Mouse (Mus musculus) left cerebral cortex, postnatal 4 days (tissue): ENCODE results near the gene Gm10722. TPM values are rescaled to one million over a fixed set of nuclear protein-coding genes. Genes with fewer than 3 reads are reported as not detected.
"Not testable (repeated sequence)": the region's sequence is repeated elsewhere in the genome, so short reads cannot be mapped to it uniquely, and the experiment has no call there.

ENCODE experiments used
- DNase-seq: peaks from one replicate; pipeline ENCODE4 v3.0.0-alpha.2; 2022
- intact Hi-C: fragments of 180-260 bp; cut with DNase I; formaldehyde crosslinking; loops from one replicate; pipeline ENCODE4 v1.15.1; 2025
- microRNA-seq: library from miRNA; unstranded; fragments of <30 nt; microRNA quantifications from one replicate; pipeline ENCODE4 v1.2.0, GENCODE M21; 2022
- total RNA-seq, 2 experiments: library from RNA; stranded (reverse); gene quantifications; 2 replicates each; pipeline ENCODE4 v1.2.3; 2021

Gm10722 gene
- total RNA-seq, 2 experiments from 2014 or later: not detected

GRCm38 (mm10) chr9:3024912-3025467 is 24.3 kb downstream of the Gm10722 start, which contains the start of gene Gm10717:
TSS of gene Gm10717 (plus strand) at chr9:3025417.
- DNase-seq, intact Hi-C loops: not testable (repeated sequence)

DNA sequence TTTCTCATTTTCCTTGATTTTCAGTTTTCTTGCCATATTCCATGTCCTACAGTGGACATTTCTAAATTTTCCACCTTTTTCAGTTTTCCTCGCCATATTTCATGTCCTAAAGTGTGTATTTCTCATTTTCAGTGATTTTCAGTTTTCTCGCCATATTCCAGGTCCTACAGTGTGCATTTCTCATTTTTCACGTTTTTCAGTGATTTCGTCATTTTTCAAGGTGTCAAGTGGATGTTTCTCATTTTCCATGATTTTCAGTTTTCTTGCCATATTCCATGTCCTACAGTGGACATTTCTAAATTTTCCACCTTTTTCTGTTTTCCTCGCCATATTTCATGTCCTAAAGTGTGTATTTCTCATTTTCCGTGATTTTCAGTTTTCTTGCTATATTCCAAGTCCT is 24.9 kb downstream of the Gm10722 start:
- DNase-seq, intact Hi-C loops: not testable (repeated sequence)

DNA sequence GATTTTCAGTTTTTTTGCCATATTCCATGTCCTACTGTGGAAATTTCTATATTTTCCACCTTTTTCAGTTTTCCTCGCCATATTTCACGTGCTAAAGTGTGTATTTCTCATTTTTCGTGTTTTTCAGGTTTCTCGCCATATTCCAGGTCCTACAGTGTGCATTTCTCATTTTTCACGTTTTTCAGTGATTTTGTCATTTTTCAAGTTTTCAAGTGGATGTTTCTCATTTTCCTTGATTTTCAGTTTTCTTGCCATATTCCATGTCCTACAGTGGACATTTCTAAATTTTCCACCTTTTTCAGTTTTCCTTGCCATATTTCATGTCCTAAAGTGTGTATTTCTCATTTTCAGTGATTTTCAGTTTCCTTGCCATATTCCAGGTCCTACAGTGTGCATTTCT is 25.4 kb downstream of the Gm10722 start:
- intact Hi-C loops, DNase-seq: not testable (repeated sequence)

DNA sequence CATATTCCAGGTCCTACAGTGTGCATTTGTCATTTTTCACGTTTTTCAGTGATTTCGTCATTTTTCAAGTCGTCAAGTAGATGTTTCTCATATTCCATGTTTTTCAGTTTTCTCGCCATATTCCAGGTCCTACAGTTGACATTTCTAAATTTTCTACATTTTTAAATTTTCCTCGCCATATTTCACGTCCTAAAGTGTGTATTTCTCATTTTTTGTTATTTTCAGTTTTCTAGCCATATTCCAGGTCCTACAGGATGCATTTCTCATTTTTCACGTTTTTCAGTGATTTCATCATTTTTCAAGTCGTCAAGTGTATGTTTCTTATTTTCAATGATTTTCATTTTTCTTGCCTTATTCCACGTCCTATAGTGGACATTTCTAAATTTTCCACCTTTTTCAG is 26.0 kb downstream of the Gm10722 start:
- intact Hi-C loops, DNase-seq: not testable (repeated sequence)

DNA sequence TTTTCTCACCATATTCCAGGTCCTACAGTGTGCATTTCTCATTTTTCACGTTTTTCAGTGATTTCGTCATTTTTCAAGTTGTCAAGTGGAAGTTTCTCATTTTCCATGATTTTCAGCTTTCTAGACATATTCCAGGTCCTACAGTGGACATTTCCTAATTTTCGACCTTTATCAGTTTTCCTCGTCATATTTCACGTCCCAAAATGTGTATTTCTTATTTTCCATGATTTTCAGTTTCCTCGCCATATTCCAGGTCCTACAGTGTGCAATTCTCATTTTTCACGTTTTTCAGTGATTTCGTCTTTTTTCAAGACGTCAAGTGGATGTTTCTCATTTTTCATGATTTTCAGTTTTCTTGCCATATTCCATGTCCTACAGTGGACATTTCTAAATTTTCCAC is 26.5 kb downstream of the Gm10722 start:
- DNase-seq, intact Hi-C loops: not testable (repeated sequence)

DNA sequence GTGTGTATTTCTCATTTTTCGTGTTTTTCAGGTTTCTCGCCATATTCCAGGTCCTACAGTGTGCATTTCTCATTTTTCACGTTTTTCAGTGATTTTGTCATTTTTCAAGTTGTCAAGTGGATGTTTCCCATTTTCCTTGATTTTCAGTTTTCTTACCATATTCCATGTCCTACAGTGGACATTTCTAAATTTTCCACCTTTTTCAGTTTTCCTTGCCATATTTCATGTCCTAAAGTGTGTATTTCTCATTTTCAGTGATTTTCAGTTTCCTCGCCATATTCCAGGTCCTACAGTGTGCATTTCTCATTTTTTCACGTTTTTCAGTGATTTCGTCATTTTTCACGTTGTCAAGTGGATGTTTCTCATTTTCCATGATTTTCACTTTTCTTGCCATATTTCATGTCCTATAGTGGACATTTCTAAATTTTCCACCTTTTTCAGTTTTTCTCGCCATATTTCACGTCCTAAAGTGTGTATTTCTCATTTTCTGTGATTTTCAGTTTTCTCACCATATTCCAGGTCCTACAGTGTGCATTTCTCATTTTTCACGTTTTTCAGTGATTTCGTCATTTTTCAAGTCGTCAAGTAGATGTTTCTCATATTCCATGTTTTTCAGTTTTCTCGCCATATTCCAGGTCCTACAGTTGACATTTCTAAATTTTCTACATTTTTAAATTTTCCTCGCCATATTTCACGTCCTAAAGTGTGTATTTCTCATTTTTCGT is 28.7 kb downstream of the Gm10722 start:
- intact Hi-C loops, DNase-seq: not testable (repeated sequence)

DNA sequence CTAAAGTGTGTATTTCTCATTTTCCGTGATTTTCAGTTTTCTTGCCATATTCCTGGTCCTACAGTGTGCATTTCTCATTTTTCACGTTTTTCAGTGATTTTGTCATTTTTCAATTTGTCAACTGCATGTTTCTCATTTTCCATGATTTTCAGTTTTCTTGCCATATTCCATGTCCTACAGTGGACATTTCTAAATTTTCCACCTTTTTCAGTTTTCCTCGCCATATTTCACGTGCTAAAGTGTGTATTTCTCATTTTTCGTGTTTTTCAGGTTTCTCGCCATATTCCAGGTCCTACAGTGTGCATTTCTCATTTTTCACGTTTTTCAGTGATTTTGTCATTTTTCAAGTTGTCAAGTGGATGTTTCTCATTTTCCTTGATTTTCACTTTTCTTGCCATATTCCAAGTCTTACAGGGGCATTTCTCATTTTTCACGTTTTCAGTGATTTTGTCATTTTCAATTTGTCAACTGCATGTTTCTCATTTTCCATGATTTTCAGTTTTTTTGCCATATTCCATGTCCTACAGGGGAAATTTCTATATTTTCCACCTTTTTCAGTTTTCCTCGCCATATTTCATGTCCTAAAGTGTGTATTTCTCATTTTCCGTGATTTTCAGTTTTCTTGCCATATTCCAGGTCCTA is 30.1 kb downstream of the Gm10722 start:
- DNase-seq, intact Hi-C loops: not testable (repeated sequence)

- DNase-seq, intact Hi-C loops: not testable (repeated sequence)
Measured at GRCm38 (mm10) chr9:3034299-3034698, 33.6 kb downstream of the Gm10722 start, which contains the start of gene Gm17535. TSS of gene Gm17535 (plus strand) at chr9:3034599.

DNA sequence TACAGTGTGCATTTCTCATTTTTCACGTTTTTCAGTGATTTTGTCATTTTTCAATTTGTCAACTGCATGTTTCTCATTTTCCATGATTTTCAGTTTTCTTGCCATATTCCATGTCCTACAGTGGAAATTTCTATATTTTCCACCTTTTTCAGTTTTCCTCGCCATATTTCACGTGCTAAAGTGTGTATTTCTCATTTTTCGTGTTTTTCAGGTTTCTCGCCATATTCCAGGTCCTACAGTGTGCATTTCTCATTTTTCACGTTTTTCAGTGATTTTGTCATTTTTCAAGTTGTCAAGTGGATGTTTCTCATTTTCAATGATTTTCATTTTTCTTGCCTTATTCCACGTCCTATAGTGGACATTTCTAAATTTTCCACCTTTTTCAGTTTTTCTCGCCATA is 35.9 kb downstream of the Gm10722 start, which contains the start of gene Gm10715:
Gene Gm10715 (plus strand): TSS at position 301 of the 400 bp plus-strand sequence.
- intact Hi-C loops, DNase-seq: not testable (repeated sequence)

DNA sequence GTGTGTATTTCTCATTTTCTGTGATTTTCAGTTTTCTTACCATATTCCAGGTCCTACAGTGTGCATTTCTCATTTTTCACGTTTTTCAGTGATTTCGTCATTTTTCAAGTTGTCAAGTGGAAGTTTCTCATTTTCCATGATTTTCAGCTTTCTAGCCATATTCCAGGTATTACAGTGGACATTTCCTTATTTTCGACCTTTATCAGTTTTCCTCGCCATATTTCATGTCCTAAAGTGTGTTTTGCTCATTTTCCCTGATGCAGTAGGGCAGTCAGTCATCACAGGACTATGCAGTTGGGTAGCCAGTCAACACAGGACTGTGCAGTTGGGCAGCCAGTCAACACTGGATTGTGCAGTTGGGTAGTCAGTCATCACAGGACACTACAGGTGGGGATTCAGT is 37.4 kb downstream of the Gm10722 start:
- DNase-seq, intact Hi-C loops: not testable (repeated sequence)

Small RNAs within 50 kb of the gene (microRNA-seq; reads per million reads assigned to microRNA genes)
- not detected for gene Mir101c

Other genes starting within 250 kb of the Gm10722 start
- gene Gm11168, start 2.4 kb downstream of the Gm10722 start, total RNA-seq: not detected
- 1 to 10 TPM in 1 of 2 experiments, under 1 TPM in 1; 0.86 to 1.8 TPM for gene Gm10721, start 12.2 kb downstream of the Gm10722 start, total RNA-seq
- not detected for gene Gm10720, start 14.7 kb downstream of the Gm10722 start, total RNA-seq
- 1 to 10 TPM; 1.8 to 3.5 TPM for gene Gm10719, start 16.5 kb downstream of the Gm10722 start, total RNA-seq
- gene Gm10718, start 22.6 kb downstream of the Gm10722 start, total RNA-seq: 1 to 10 TPM; 3.1 to 3.3 TPM
- 1 to 10 TPM in 1 of 2 experiments, under 1 TPM in 1; 0.90 to 1.3 TPM for gene Gm10717, start 24.5 kb downstream of the Gm10722 start, total RNA-seq
- not detected for gene Gm17535, start 33.7 kb downstream of the Gm10722 start, total RNA-seq
- not detected for gene Gm10715, start 36.0 kb downstream of the Gm10722 start, total RNA-seq